Mouse (Mus musculus) brain, embryonic 18.5 days (tissue): ENCODE results near the gene Gja5.

Experiments
- DNase-seq: peaks from one replicate; pipeline ENCODE4 v3.0.0-alpha.2; 2012; ENCODE audit warnings: low read depth, low spot score

The Gja5 gene

DNA sequence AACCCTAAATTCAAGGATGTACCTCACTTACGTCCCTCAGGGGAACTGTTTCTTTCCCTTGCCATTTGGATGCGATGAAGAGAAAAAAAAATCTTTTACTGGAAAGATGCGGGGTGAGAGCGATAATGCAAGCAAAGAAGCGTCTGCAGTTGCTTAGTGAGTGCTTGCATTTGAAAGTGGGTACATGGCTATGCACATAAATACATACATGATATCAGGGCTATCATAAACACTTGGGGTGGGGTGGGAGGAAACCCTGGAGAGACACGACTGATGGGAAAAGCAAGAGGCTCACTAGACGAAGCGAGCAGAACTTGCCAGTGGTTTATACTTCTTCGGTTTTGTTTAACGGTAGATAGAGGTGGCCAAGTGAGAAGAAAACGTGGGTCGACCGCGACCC, at the start of gene Gja5:
TSS of gene Gja5 (plus strand) at position 301 of the 400 bp plus-strand sequence.
- no peak for DNase-seq

DNA sequence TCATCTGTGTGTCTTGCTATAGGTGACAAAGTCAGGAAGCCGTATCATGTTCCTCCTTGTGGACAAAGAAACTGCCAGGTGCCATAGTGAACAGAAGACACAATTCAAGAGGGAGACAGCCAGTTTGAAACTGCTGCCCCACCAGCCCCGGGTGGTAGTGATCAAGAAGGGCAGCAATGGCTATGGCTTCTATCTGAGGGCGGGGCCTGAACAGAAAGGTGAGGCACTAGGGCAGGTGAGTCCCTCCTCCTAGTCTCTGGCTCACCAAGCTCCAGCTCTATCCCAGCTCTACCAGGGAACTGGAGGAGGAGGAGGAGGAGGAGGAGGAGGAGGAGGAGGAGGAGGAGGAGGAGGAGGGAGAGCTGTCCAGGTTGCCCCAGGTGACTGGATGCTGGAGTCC, 48.7 kb upstream of the Gja5 start:
- DNase-seq = no peak

DNA sequence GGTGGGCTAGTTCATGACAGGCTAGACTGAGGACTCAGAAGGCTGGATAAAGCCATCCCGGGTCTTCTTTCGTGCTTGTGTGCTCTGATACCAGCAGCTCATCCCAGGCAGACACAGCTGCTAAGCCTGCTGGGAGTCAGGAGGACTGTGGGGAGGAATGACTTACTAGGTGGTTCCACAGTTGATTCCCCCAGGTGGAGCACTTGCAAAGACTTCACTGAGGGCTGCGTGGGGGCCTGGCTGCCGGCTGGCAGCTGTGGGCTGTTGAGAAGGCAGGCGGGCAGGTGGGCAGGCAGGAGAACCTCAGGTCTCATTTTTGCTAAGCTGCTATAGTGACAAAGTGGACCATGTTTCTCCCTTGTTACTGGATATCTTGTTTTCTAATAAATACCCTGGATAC, 44.0 kb upstream of the Gja5 start:
- DNase-seq = no peak

DNA sequence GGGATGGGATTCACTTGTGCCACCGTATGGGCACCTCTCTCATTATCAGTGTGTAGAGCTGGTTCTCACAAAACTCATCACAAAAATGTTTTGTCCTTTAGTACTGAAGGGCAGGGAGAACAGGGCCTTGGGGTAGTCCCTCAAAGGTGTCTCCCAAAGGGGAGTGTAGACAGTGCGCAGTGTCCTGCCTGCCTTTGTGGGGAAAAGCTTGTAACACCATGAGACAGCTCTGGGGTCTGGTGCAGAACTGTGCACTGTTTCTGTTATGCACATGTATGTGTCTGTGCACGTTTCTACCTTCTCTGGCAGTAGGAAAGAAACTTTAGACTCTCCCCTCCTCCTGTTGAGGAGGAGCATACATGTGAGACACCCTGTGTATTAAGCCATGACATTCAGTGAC, 36.6 kb upstream of the Gja5 start:
- no peak for DNase-seq

DNA sequence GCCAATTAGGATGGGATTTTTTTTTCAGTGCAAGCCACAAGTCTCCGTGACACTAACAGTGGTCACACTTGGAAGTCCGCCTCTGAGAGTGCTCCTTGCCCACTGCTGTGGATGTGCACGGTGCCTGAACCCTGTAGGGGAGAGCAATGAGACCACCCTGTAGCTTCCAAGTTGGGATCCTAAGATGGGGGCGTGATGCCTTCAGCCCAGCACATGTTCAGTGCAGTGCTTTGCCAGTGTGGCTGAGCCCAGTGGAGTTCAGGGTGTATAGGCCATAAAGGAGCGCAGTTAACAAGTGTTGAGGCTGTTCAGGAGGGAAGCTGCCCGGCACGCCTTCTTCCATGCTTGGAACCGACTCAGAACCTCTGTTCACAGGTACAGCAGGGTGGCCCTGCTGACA, 35.9 kb upstream of the Gja5 start:
- no peak for DNase-seq

DNA sequence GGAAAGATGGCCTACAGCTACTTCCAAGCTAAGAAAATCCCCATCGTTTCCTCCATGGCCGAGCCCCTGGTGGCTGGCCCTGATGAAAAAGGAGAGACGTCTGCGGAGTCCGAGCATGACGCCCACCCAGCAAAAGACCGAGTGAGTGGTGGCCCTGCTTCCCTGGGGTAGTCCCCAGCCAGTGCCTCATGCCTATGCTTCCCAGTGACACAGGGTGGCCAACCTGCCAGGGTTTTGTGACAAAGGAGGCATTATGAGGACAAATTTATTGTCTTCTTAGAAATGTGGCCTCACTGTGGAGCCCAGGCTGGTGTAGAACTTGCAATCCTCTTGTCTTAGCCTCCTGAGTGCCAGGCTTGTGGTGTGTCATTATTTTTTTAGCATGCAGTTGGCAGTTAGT, 35.4 kb upstream of the Gja5 start:
- DNase-seq = no peak

DNA sequence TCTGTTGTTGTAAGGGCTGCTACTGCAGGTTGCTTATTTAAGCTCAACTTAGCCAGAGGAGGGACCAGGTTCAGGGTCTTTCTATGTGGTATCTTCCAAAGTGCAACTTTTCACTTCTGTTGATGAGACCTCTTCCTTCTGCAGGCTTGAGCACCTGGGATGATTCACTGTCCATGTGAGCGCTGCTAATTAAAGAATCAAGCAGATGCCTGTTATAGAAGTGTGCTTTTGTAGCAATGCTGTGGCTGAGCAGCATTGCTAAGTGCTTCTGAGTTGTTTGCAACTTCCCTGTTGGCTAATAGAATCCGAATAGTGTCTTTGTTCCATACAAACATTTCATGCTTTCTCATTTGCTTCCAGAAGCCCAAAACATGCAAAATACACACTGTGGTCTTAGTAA, 34.2 kb upstream of the Gja5 start:
- no peak for DNase-seq

DNA sequence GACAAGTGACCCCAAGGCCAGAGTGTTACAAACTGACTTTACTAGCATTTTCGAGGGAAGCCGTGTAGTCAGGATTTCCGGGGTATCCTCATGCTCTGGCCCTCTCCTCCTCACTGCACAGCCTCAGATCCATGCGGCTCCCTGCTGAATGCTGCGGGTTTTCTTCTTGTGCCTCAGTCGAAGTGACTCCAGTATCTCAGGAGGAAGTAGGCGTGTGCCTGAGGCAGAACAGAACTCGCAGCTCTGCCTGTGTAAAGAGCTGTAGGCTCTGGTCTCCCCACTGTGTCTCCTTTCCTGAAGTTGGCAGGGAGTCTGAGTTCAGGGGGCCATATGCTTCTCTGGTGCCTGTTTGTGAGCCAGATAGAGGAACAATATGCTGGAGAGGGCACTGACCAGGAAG, 33.4 kb upstream of the Gja5 start:
- no peak for DNase-seq

DNA sequence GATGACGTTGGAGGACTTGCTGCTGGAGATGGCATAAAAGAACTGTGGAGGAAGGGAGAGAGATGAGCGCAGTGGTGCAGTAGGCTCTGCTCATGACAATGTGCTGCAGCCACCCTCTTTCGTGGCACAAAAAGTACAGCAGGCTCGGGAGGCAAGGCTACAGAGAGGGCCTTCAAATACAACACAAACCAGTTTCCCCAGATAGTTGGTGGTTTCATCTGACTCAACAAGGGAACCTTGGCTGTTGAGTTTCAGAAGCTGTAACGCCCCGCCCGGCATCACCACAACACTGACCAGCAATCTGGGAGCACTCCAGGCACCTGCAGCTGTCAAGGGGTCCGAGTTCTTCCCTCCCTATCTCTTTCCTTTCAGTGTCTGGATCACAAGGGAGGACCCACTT, 32.0 kb upstream of the Gja5 start:
- DNase-seq = no peak

DNA sequence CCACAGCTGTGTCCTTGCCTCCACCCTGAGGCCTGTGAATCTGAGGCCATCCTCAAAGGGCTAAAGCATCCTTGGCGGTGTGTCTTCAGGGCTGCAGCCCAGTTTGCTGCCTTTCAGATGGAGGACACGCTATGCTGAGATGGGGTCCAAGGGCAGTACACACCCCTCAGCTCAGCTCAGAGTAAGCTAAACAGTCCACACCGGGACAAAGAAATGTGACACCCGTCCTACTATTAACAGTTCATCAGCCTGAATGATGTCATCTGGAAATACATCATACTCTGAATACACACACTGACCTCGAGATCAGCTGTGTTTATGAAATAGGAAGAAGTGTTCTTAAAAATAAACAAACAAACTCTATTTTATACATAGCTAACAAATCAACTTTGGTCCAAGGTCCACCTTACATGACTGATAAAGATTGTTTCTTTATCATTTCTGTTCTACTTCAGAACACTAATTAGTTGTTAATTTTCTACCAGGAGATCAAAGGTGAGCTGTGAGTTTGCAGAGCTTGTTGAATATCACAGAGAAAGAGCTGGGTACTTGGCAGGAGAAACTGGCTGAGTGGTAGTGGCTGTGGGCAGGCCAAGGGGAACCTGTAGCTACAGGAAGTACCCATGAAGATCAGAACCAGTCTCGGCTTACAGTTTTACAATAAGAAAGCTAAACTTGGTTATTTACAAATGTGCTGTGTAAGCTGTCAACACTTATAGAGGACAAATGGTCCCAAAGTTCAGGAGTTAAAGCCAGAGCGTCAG, 29.5 kb upstream of the Gja5 start:
- no peak for DNase-seq

DNA sequence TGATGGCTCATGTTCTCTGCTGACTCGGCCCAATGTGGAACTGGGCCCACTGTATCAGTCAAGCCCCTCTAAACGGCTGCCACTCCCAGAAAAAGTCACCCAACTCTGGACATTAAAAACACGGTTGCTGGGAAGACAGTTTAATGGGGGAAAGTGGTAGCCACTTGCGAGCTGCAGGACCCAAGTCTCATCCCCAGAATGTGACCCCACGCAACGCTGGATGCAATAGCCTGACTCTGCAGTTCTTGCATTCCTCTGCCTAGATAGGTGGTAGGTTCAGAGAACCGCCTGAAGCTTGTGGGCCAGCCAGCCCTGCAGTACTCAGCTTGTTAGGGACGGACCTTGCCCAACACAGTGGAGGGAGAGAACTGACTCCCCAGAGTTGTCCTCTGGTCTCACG, 25.0 kb upstream of the Gja5 start:
- DNase-seq = no peak

DNA sequence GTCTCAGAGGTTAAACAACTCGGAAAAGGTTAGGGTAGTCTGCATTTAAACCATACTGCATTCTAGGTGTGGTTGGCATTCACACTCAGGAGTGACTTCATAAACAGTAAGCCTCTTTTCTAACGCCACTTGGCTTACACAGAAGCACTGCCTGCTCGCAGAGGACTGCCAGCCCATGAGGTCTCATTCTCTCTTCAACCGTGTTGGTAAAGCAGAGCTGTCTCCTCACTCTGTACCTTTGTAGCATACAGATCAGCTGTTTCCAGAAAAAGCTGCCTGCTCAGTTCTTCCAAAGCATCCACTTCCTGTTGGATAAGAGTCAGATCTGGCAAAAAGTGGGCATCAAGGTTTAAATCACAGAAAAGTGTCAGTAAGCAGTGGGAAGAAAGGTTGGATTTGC, 24.1 kb upstream of the Gja5 start:
- no peak for DNase-seq

DNA sequence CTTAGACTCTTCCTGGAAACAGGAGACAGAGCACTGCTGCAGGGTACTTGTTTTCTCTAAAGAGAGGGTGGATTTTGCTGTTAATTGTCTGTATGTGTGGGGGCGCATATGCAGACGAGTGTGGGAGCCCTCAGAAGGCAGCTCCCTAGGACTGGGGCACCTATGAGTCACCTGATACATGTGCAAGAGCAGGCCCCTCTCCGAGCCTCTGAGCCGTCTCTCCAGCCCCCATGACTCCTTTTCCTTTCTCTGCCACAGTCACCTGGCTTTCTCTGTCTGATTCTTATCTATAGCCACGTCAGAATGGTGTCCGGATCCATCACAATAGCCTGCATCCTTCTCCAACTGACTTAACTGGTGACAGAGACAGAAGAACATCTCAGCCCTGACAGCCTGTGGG, 22.9 kb upstream of the Gja5 start:
- DNase-seq = no peak

DNA sequence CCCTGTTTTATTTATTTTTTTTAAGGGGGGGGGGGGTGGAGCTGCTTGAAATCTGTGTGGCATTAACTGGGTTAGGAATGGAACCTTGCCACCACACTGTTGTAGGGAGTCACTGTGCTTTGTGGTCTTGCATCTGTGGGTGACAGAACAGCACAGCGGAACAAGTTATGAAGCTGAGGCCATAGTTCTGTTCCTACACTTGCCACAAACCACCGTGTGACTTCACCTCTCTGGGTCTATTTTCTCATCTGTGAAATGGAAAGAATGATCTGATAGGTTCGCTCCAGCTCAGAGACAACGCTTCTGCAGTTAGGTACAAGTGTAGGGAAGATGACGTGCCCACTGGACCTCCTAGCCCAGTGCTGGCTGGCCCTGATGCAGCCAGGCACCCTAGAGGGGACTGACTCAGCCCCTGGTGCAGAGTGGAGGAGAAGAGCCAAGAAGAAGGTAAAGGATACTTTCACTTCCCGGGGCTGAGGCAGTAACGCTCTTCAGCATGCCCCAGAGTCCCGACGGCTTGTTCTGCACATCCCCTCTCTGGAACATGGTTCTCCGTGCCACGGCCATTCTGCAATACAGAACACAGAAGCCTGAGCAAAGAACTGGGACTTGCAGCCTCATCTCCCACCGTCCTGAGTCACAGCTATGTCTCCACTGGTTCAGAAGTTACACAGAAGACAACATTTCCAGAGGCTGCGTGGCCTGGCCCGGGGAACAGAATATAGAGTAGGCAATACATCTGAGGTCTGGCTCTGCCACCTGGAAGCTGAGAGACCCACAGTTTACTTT, 22.2 kb upstream of the Gja5 start:
- no peak for DNase-seq

DNA sequence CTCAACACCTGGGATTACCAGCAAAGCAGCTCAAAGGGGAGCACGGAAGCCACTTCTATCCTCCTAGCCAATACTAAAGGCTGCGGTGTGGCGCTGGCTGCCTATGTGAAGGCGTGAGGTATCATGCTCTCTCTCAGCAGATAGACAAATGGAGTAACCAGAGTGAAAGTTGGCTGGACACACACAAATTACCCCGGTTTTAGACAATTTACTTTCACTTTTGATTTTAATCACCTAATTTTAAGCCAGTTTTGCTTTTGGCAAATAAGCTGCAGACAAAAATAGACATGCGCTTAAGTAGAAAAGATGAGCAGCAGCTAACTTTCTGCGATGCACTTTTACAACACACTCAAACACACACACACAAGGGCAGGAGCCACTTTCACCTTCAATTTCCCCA, 20.8 kb upstream of the Gja5 start:
- no peak for DNase-seq

DNA sequence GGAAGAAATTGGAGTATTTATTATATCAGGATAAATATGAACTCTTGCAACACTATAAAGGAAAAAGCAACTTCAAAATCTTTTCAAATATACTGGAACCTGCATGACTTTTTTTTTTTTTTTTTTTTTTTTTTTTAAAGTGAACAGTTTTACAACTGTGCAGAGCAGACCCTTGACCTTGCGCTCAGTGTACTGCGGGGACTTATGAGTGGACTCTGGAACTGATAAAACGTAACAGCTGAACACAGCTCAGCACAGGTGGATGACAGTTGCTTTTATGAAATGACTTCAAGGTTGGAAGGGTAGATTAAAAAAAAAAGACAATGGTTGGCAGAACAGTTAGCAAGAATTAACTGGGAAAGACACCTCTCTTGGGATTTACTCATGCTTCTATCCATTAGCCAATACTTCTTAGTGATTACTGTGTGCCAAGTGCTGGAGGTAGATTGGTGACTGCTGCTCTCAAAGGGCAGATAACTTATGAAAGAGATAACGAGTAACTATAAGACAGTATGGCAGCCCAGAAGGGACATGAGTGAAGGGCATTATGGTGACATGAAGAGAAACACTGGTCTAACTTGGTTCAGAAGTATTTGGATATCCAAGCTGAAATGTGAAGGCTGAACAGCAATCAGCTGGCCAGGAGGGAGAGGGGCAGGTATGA, 2.0 kb upstream of the Gja5 start:
- DNase-seq = no peak

DNA sequence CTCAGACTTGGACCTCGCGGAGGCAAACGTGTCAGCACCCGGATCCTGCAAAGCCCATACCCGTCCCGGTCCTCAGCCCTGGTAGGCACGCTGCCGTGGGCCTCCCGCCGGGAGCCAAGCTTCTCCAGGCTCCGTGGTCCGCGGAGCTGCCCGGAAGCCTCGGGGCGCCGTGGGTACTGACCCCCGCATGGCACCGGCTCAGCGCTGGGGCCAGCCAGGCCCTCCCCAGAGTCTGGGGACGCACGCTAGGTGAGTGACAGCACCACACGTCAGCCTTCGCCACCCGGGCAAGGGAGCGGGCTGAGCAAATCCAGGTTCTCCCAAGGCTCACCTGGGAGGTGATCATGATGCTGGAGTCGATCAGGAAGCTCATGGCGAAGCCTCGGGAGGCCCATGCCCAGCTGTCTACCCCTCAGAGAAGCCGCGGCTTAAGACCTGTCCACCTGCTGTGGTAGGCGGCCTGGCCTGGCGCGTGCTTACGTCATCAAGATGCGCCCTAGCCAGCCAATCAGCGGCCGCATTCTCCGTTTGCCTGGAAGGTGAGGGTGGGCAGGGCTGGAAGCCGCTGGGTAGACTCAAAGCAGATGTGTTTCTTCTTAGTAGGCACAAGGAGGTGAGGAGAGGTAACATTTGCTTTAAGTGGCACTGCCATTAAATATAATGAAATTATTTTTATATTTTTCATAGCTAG, 503 bp downstream of the Gja5 start, which contains the start of gene Gpr89:
TSS of gene Gpr89 (minus strand) at position 496 of the 691 bp plus-strand sequence.
- peak; percentile 75 for DNase-seq

DNA sequence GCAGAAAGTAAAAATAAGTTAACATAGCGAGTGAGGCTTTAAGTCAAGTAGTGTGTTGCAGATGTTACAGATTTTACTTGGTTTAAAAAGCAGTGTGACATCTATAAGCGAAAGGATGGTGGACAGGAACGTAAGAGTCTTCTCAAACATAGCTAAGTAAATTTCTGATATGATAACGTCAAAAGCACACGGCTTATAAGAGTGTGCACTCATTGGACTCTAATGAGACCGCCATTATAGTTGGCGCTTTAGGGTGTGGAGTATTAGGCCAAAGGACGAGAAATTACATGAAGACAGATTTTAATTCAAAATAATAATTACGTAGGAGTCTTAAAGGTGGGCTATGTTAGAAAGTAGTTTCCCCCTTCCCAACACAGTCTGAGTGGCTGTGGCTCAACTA, 1.1 kb downstream of the Gja5 start:
- no peak for DNase-seq

DNA sequence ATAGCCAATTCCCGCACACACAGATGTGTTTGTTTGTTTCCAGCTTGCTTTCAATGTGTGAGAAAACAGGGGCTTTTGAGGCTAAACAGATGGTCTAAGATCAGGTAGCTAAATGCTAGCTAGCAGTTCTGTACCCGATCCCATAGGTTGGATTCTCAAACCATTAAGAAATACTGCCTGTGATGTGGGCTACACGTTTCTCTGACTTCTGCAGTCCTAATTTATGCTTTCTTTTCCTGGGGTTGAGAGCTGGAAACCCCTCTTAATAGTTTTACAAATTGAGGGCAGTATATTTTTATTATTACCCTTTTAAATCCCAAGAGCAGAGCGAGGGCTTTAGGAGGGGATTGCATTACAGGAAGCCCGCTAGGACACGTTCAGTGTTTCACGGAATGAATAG, 16.5 kb downstream of the Gja5 start:
- no peak for DNase-seq

DNA sequence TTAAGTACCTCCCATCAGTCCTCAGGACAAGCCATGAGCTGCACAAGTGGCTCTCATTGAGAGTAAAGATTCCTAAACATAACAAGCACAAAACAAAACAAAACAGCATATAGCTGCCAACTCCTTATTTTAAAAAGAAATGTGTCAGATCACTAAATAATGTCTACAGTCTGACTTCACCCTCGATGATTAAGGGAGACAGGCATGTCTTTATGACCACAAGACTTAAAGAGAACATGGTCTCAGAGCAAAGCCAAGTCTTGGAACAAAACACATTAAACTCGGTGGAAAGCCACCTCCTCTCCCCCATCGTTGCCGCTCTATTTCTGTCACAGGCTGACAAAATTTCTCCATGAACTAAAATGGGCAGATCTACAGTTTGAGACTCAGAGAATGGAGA, 20.1 kb downstream of the Gja5 start:
- no peak for DNase-seq

DNA sequence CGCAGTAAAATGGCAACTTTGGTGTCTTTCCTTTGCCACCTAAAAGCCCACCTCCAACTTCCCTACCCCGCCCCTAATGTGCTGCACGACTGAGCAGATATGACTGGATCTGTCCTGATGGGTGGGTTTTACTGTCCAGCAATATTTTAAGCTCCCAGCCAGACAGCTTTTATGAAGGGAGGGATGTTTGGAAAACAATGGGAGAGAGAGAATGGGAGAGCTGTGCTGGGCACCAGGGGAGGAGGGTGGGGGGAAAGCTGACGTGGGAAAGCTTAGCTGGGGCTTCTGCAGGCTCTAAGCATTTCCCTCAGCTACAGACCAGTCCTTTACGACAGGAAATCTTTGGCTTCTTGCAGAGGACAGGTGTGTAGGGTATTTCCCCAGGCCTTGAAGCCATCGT, 21.4 kb downstream of the Gja5 start, which contains the start of gene Gja8:
TSS of gene Gja8 (minus strand) at position 101 of the 400 bp plus-strand sequence.
- DNase-seq = no peak

DNA sequence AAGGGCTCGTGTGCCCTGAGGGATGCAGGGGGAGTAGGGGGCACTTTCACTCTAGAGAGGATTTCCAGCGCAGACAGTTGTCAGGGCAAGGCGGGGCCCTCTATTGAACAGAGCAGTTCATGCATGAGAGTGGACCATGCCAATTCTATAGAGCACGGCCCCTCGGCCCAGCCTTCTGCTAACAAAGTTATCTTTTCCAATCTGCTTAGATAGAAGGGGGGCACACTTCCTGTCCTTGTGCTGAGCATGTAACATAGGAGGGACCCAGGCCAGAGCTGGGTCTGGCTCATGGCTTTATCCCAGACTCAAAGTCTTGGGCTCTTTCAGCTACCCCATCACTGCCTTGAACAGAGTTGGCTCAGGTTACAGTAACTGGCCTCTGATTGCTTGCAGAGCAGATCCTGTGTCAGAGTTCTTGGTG, 26.8 kb downstream of the Gja5 start:
- DNase-seq = no peak
